Mouse (Mus musculus): ENCODE measurements around the gene Uhmk1.

GRCm38 (mm10) chr1:170188601-170189000 is 26.6 kb downstream of the Uhmk1 start:
- TF ChIP-seq CTCF (IDR thresholded peaks at IDR 0.05; ENCODE audit: insufficient read depth, low read length) = no peak
- TF ChIP-seq POLR2A (IDR thresholded peaks at IDR 0.05; ENCODE audit: borderline replicate concordance, extremely low read depth, low read depth, low read length) = no peak

Data from lung, adult 2 months (tissue).